Mouse (Mus musculus): ENCODE data around the gene Elovl2. TPM values are rescaled to one million over a fixed set of nuclear protein-coding genes. Genes with fewer than 3 reads are reported as not detected.

Elovl2 gene
- total RNA-seq, 2 experiments from 2014 or later = 0.05 TPM; not detected in 1

DNA sequence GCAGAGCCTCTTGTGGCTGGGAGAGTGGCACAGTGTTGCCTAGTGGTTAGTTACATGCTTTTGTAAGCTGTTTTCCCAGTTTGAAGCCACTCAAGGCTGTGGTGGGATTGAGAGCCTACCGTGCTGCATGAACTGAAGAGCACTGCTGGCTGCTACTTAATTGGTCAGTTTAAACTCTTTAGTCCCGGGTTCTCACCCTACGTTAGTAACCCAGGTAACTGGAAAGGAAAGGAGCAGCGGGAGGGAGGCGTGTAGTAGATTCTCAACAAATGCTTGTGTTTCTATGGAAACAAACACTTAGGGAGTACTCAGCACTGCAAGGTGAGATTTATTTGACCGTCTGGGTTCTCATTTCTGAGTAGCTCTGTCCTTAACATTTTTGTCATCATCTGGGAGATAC, 32.3 kb downstream of the Elovl2 start:
- intact Hi-C loops (cut with DNase I) = no loop called here
- DNase-seq = no peak

DNA sequence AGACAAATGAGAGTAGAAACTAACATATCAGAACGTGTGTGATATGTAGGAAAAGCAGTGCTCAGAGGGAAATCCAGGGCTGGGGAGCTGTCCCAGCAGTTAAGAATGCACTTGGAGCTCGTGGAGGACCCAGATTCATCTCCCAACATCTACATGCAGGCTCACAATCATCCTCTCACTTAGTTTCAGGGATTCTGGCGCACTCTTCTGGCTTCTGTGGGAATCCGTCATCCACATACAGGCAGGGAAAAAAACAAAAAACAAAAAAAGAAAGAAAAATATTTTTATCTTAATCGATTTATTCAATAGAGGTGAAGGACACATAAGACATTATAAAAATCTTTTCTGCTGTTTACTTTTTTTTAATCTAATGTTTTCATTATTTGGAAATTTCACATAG, 61.8 kb downstream of the Elovl2 start:
- intact Hi-C loops (cut with DNase I) = no loop called here
- no peak for DNase-seq

DNA sequence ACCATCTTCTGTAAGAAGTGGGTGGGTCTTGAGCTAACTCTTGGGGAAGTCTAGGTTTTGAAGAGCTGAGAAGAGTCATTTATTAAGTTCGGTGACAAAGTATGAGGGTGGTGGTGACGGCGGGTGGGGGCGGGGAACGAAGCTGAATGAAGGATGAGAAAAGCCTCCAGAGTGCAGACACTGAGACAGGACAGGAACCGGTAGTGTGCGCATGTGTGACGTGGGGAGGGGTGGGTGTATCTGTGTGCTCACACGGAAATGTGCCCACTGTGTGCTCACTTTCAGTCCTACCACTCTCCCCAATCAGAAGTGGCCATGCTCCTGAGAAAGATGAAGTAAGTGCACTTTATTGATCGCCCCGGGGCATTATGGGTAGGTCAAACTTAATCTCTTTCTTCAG, 67.1 kb downstream of the Elovl2 start:
- intact Hi-C loops (cut with DNase I) = no loop called here

DNA sequence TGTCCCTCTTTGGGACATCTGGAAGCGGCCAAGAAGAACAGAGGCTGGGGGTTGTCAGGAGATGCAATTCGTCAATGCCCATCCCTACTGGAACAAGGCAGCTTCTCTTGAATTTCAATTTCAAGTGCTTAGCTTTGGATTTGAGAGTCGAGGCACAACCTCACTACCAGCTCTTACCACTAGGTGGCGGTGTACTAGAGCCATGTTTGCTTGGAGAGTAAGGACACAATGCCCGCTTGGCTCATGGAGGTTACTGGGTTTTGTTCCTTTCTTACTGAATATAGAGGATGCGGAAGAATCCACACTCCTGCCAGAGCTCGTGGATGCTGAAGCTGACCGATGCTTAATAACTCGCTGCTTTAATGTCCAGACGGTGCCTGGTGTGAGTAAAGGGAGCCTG, 73.9 kb downstream of the Elovl2 start:
- intact Hi-C loops (cut with DNase I) = loop anchor here (1.0 kb wide), 1 partner anchor 92 kb away; no protein-coding TSS in a partner anchor

More for the DNA sequence above, 67.1 kb downstream of the Elovl2 start:
- DNase-seq = no peak

DNA sequence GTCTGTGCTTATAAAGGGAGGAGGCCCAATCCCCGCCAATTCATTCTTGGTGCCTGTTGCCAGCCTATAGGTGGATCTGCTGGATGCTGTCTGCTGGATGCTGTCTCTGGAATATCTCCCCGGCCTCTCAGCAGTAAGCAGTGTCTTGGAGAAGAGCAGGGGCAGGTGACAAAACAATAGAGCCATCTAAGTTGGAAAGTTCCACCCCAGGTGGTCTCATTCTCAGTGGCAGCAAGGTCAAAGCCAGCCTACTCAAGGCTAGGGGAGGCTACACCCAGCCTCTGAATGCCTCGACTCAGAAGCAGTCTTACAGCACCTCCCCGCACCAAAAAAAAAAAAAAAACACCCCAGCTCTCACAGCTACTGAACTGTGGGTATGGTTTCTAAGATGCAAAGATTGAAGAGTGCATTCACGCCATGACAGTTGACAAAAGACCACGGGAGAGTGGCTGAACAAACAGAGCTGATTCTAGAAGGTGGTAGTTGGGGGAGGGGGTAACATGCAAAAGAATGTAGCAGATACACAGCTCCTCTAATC, 74.7 kb downstream of the Elovl2 start:
- DNase-seq = no peak
- intact Hi-C loops (cut with DNase I) = no loop called here

More for the DNA sequence above, 73.9 kb downstream of the Elovl2 start:
- DNase-seq = peak; percentile 20 to 37

DNA sequence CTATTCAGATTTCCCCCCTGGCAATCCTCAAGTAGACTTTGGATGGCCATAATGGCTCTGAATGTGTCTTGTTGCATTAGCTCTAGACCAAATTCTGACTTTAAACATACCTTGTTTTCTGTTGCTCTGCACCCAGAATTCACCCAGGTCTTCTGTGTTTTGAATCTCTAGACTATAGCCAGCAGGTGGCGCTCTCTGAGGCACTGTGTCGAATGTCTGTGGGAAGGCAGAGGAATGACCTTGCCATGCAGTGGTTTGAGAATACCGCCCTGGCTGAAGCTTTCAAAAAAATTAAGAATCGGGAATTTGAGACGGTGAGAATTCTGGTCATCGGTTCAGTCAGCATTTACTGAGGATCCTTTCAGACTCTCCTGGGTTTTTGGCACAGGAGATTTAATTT, 85.3 kb downstream of the Elovl2 start:
- intact Hi-C loops (cut with DNase I) = no loop called here
- DNase-seq = peak in 1 of 2 experiments; percentile 42

Other genes with a start within 250 kb of the Elovl2 start
- gene Pak1ip1, start 219.4 kb downstream of the Elovl2 start, total RNA-seq (2021) = 10 to 100 TPM; 22.7 to 25.7 TPM
- gene Tmem14c, start 204.1 kb downstream of the Elovl2 start, total RNA-seq (2021) = 10 to 100 TPM; 68.4 to 75.3 TPM
- not detected for gene Mak, start 140.7 kb downstream of the Elovl2 start, total RNA-seq (2021)
- gene Gcm2, start 109.4 kb downstream of the Elovl2 start, total RNA-seq (2021) = not detected
- gene Sycp2l, start 106.1 kb downstream of the Elovl2 start, total RNA-seq (2021) = not detected
- 10 to 100 TPM; 36.6 to 37.9 TPM for gene Smim13, start 29.4 kb upstream of the Elovl2 start, total RNA-seq (2021)
- not detected for gene Gm17364, start 53.6 kb upstream of the Elovl2 start, total RNA-seq (2021)

Measured in gastrocnemius, postnatal 36 days (tissue).